Mouse (Mus musculus): ENCODE measurements around the gene Tenm4. TPM values are rescaled to one million over a fixed set of nuclear protein-coding genes. Genes with fewer than 3 reads are reported as not detected.

Gene Tenm4
- polyA plus RNA-seq, 1 experiment from 2014 or later, result 14.3 TPM

GRCm38 (mm10) chr7:96730360-96730759 is 559.3 kb downstream of the Tenm4 start:
- Histone ChIP-seq H3K9ac (ENCODE audit: low read depth, low read length) (no peak overlapping the region), H3K27ac (ENCODE audit: low read length) (no peak overlapping the region), H3K9me3 (ENCODE audit: control insufficient read depth, low read length) (no peaks in the 10 kb centered on the region), H3K4me2 (ENCODE audit: low read depth, low read length) (no peak overlapping the region), H3K4me1 (ENCODE audit: control insufficient read depth, insufficient read depth, low read length) (no peaks in the 10 kb centered on the region), H3K36me3 (ENCODE audit: control insufficient read depth, insufficient read depth, low read length) (no peaks in the 10 kb centered on the region), H3K4me3 (ENCODE audit: low read length) (no peak overlapping the region), H3K27me3 (replicated peaks; ENCODE audit: control insufficient read depth, insufficient read depth, low read length) (no peaks in the 10 kb centered on the region)
- ATAC-seq, result no peak
- 85% methylated on average over 1 of the region's 1 CpGs for WGBS

GRCm38 (mm10) chr7:96731947-96732346 is 560.9 kb downstream of the Tenm4 start:
- H3K27me3 ChIP-seq (replicated peaks; ENCODE audit: control insufficient read depth, insufficient read depth, low read length), result no peaks in the 10 kb centered on the region
- WGBS, result 86% methylated on average over 4 of the region's 4 CpGs
- no peak for ATAC-seq
- H3K4me3 ChIP-seq (ENCODE audit: low read length), result no peak overlapping the region
- no peaks in the 10 kb centered on the region for H3K4me1 ChIP-seq (ENCODE audit: control insufficient read depth, insufficient read depth, low read length)
- no peak overlapping the region for H3K27ac ChIP-seq (ENCODE audit: low read length)
- no peak overlapping the region for H3K4me2 ChIP-seq (ENCODE audit: low read depth, low read length)
- H3K36me3 ChIP-seq (ENCODE audit: control insufficient read depth, insufficient read depth, low read length), result no peaks in the 10 kb centered on the region
- H3K9me3 ChIP-seq (ENCODE audit: control insufficient read depth, low read length), result no peaks in the 10 kb centered on the region
- H3K9ac ChIP-seq (ENCODE audit: low read depth, low read length), result no peak overlapping the region

GRCm38 (mm10) chr7:96734315-96735058 is 563.4 kb downstream of the Tenm4 start:
- H3K4me1 ChIP-seq (ENCODE audit: control insufficient read depth, insufficient read depth, low read length), result no peaks in the 10 kb centered on the region
- 74% methylated on average over 7 of the region's 7 CpGs for WGBS
- H3K4me2 ChIP-seq (ENCODE audit: low read depth, low read length), result no peak overlapping the region
- H3K4me3 ChIP-seq (ENCODE audit: low read length), result no peak overlapping the region
- H3K27me3 ChIP-seq (replicated peaks; ENCODE audit: control insufficient read depth, insufficient read depth, low read length), result no peaks in the 10 kb centered on the region
- no peak for ATAC-seq
- no peaks in the 10 kb centered on the region for H3K36me3 ChIP-seq (ENCODE audit: control insufficient read depth, insufficient read depth, low read length)
- no peak overlapping the region for H3K27ac ChIP-seq (ENCODE audit: low read length)
- no peak overlapping the region for H3K9ac ChIP-seq (ENCODE audit: low read depth, low read length)
- H3K9me3 ChIP-seq (ENCODE audit: control insufficient read depth, low read length), result no peaks in the 10 kb centered on the region

GRCm38 (mm10) chr7:96740631-96741030 is 569.6 kb downstream of the Tenm4 start:
- Histone ChIP-seq H3K27ac (ENCODE audit: low read length) (no peak overlapping the region), H3K27me3 (replicated peaks; ENCODE audit: control insufficient read depth, insufficient read depth, low read length) (no peaks in the 10 kb centered on the region), H3K9ac (ENCODE audit: low read depth, low read length) (no peak overlapping the region), H3K4me3 (ENCODE audit: low read length) (no peak overlapping the region), H3K36me3 (ENCODE audit: control insufficient read depth, insufficient read depth, low read length) (no peaks in the 10 kb centered on the region), H3K9me3 (ENCODE audit: control insufficient read depth, low read length) (no peaks in the 10 kb centered on the region), H3K4me2 (ENCODE audit: low read depth, low read length) (no peak overlapping the region), H3K4me1 (ENCODE audit: control insufficient read depth, insufficient read depth, low read length) (0 out of 2 replicates have a peak, but pooled peaks cover 3% of the 10 kb centered on the region)
- no peak for ATAC-seq
- WGBS, result 68% methylated on average over 6 of the region's 6 CpGs

- WGBS, result 54% methylated on average over 7 of the region's 7 CpGs
These were observed 571.2 kb downstream of the Tenm4 start for GRCm38 (mm10) chr7:96742221-96742620.

GRCm38 (mm10) chr7:96745956-96746355 is 574.9 kb downstream of the Tenm4 start:
- WGBS, result 24% methylated on average over 6 of the region's 6 CpGs
- Histone ChIP-seq H3K4me1 (ENCODE audit: control insufficient read depth, insufficient read depth, low read length) (peaks cover 8% of the 10 kb centered on the region), H3K9ac (ENCODE audit: low read depth, low read length) (no peak overlapping the region; the same call in 1 of the 2 replicates), H3K9me3 (ENCODE audit: control insufficient read depth, low read length) (no peaks in the 10 kb centered on the region), H3K4me2 (ENCODE audit: low read depth, low read length) (no peak overlapping the region), H3K36me3 (ENCODE audit: control insufficient read depth, insufficient read depth, low read length) (no peaks in the 10 kb centered on the region), H3K27me3 (replicated peaks; ENCODE audit: control insufficient read depth, insufficient read depth, low read length) (no peaks in the 10 kb centered on the region), H3K27ac (ENCODE audit: low read length) (no peak overlapping the region), H3K4me3 (ENCODE audit: low read length) (no peak overlapping the region)
- peak; percentile 87 for ATAC-seq

More at GRCm38 (mm10) chr7:96742221-96742620, 571.2 kb downstream of the Tenm4 start:
- no peak for ATAC-seq
- no peak overlapping the region for H3K4me3 ChIP-seq (ENCODE audit: low read length)
- no peak overlapping the region for H3K4me2 ChIP-seq (ENCODE audit: low read depth, low read length)
- H3K27me3 ChIP-seq (replicated peaks; ENCODE audit: control insufficient read depth, insufficient read depth, low read length), result no peaks in the 10 kb centered on the region
- peaks cover 5% of the 10 kb centered on the region; the same call in 1 of the 2 replicates for H3K4me1 ChIP-seq (ENCODE audit: control insufficient read depth, insufficient read depth, low read length)
- no peaks in the 10 kb centered on the region for H3K36me3 ChIP-seq (ENCODE audit: control insufficient read depth, insufficient read depth, low read length)
- H3K9me3 ChIP-seq (ENCODE audit: control insufficient read depth, low read length), result no peaks in the 10 kb centered on the region
- H3K27ac ChIP-seq (ENCODE audit: low read length), result no peak overlapping the region
- no peak overlapping the region for H3K9ac ChIP-seq (ENCODE audit: low read depth, low read length)

GRCm38 (mm10) chr7:96746706-96747105 is 575.7 kb downstream of the Tenm4 start:
- Histone ChIP-seq H3K4me2 (ENCODE audit: low read depth, low read length) (no peak overlapping the region), H3K27ac (ENCODE audit: low read length) (no peak overlapping the region), H3K36me3 (ENCODE audit: control insufficient read depth, insufficient read depth, low read length) (no peaks in the 10 kb centered on the region), H3K9ac (ENCODE audit: low read depth, low read length) (no peak overlapping the region), H3K4me1 (ENCODE audit: control insufficient read depth, insufficient read depth, low read length) (peaks cover 8% of the 10 kb centered on the region), H3K4me3 (ENCODE audit: low read length) (no peak overlapping the region), H3K27me3 (replicated peaks; ENCODE audit: control insufficient read depth, insufficient read depth, low read length) (no peaks in the 10 kb centered on the region), H3K9me3 (ENCODE audit: control insufficient read depth, low read length) (no peaks in the 10 kb centered on the region)
- no peak for ATAC-seq
- WGBS, result 71% methylated on average over 4 of the region's 4 CpGs

- no peak overlapping the region for H3K4me3 ChIP-seq (ENCODE audit: low read length)
- H3K4me1 ChIP-seq (ENCODE audit: control insufficient read depth, insufficient read depth, low read length), result peaks cover 8% of the 10 kb centered on the region
- 0 out of 2 replicates have a peak, but pooled peaks have one; percentile 37 for ATAC-seq
- no peaks in the 10 kb centered on the region for H3K36me3 ChIP-seq (ENCODE audit: control insufficient read depth, insufficient read depth, low read length)
- no peak overlapping the region for H3K9ac ChIP-seq (ENCODE audit: low read depth, low read length)
- H3K27me3 ChIP-seq (replicated peaks; ENCODE audit: control insufficient read depth, insufficient read depth, low read length), result no peaks in the 10 kb centered on the region
- no peaks in the 10 kb centered on the region for H3K9me3 ChIP-seq (ENCODE audit: control insufficient read depth, low read length)
- WGBS, result 68% methylated on average over 7 of the region's 7 CpGs
- H3K27ac ChIP-seq (ENCODE audit: low read length), result no peak overlapping the region
- H3K4me2 ChIP-seq (ENCODE audit: low read depth, low read length), result no peak overlapping the region
These were observed 577.5 kb downstream of the Tenm4 start for GRCm38 (mm10) chr7:96748538-96749045.

GRCm38 (mm10) chr7:96749753-96750152 is 578.7 kb downstream of the Tenm4 start:
- WGBS, result 68% methylated on average over 8 of the region's 8 CpGs
- no peak overlapping the region for H3K4me3 ChIP-seq (ENCODE audit: low read length)
- H3K27ac ChIP-seq (ENCODE audit: low read length), result no peak overlapping the region
- H3K4me2 ChIP-seq (ENCODE audit: low read depth, low read length), result no peak overlapping the region
- no peaks in the 10 kb centered on the region for H3K9me3 ChIP-seq (ENCODE audit: control insufficient read depth, low read length)
- no peak for ATAC-seq
- H3K36me3 ChIP-seq (ENCODE audit: control insufficient read depth, insufficient read depth, low read length), result no peaks in the 10 kb centered on the region
- peaks cover 8% of the 10 kb centered on the region for H3K4me1 ChIP-seq (ENCODE audit: control insufficient read depth, insufficient read depth, low read length)
- no peak overlapping the region for H3K9ac ChIP-seq (ENCODE audit: low read depth, low read length)
- no peaks in the 10 kb centered on the region for H3K27me3 ChIP-seq (replicated peaks; ENCODE audit: control insufficient read depth, insufficient read depth, low read length)

Data from intestine, embryonic 16.5 days (tissue).